ENCODE assay signal across 29 mouse cellular contexts in the genomic region with DNA sequence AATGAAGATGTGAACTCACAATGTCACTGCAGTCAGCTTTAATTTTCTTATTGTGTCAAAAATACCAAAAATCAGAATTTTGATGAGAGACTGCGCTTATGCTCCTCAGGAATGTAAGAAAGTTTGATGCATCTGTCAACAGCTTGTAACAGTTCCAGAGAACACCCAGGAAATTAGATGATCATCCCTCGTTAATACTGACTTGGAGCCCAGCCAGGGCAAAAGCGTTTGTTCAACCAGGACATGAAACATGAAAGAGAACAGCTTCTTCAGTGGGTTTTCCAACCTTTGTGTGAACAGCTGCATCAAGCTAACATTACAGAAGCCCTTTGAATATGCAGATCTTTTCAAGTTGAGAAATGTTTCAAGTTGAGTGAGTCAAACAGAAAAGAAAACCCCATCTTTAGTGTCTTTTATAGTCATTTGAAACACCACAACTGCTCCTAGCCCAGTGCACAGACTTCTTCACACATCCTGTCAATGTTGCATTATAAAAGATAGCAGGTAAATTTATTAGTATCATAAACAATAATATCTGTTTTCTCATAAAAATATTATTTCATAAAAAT.
DNase-seq lines count a peak whose midpoint lies in the region; ATAC-seq and TF ChIP-seq lines count a peak whose summit lies in the region.
"Had no signal": no experiment of that assay in that cellular context is flagged by ENCODE, and none has a peak within 500 bp of the region (broad histone marks: within the 10 kb centered on the region; RNA-seq: fewer than 3 reads in every experiment).

No protein-coding gene starts in this region.

- peak; percentile 58 for DNase-seq in forebrain, embryonic 14.5 days (ENCODE audit: low spot score)
- DNase-seq in forebrain, embryonic 10.5 days (ENCODE audit: extremely low spot score, low spot score), result no peak
- peak; percentile 47 for DNase-seq in lung, embryonic 14.5 days
- no peak for DNase-seq in lung, postnatal 25 days (ENCODE audit: low spot score)
- DNase-seq in right cerebral cortex, postnatal 14 days, result peak; percentile 5
- DNase-seq in right cerebral cortex, postnatal 25 days, result no peak
- DNase-seq: adrenal gland, adult 8-10 months; cerebellum, adult 18-20 months; cerebellum, postnatal 36 days; embryo, embryonic 11 days; gastrocnemius, postnatal 25 days; heart, adult 18-20 months; heart, postnatal 10 days; kidney, postnatal 25 days; liver, embryonic 13.5 days; thymus, adult 2 months; thymus, postnatal 4 days had no signal

- 18% methylated on average over 3 of the region's 3 CpGs for WGBS in forebrain, embryonic 14.5 days
- WGBS in forebrain, embryonic 10.5 days, result 78% methylated on average over 3 of the region's 3 CpGs
- WGBS in lung, embryonic 14.5 days, result 26% methylated on average over 3 of the region's 3 CpGs

- TF ChIP-seq CTCF in lung, embryonic 14.5 days (IDR thresholded peaks at IDR 0.05; ENCODE audit: low read depth), result no peak

- no peak overlapping the region for H3K27ac ChIP-seq in forebrain, embryonic 14.5 days (ENCODE audit: low read depth, low read length)
- no peak overlapping the region for H3K27ac ChIP-seq in forebrain, embryonic 10.5 days
- H3K27ac ChIP-seq in lung, embryonic 14.5 days (ENCODE audit: low read depth), result no peak overlapping the region
- H3K27ac ChIP-seq: embryonic facial prominence, embryonic 15.5 days; hindbrain, embryonic 10.5 days; layer of hippocampus, adult 2 months; limb, embryonic 13.5 days; liver, embryonic 13.5 days; midbrain, embryonic 12.5 days; neural tube, embryonic 12.5 days; stomach, postnatal 0 days had no signal

- 0 out of 2 replicates have a peak, but pooled peaks cover 4% of the 10 kb centered on the region for H3K4me1 ChIP-seq in forebrain, embryonic 14.5 days (ENCODE audit: control insufficient read depth, insufficient read depth, low read length)
- no peaks in the 10 kb centered on the region for H3K4me1 ChIP-seq in forebrain, embryonic 10.5 days
- no peaks in the 10 kb centered on the region for H3K4me1 ChIP-seq in lung, embryonic 14.5 days (ENCODE audit: insufficient read depth)
- H3K4me1 ChIP-seq: embryonic facial prominence, embryonic 15.5 days; heart, embryonic 12.5 days; hindbrain, embryonic 10.5 days; limb, embryonic 13.5 days; liver, embryonic 13.5 days; neural tube, embryonic 12.5 days had no signal

- no peak overlapping the region for H3K4me2 ChIP-seq in forebrain, embryonic 14.5 days (ENCODE audit: low read length)
- no peak overlapping the region for H3K4me2 ChIP-seq in lung, embryonic 14.5 days
- H3K4me2 ChIP-seq: embryonic facial prominence, embryonic 15.5 days; heart, embryonic 12.5 days; limb, embryonic 13.5 days; liver, embryonic 13.5 days; midbrain, embryonic 12.5 days; neural tube, embryonic 12.5 days had no signal

- peak; percentile 7; the same call in 1 of the 2 replicates for ATAC-seq in forebrain, embryonic 14.5 days
- ATAC-seq in lung, embryonic 14.5 days (ENCODE audit: insufficient read depth), result no peak
- no peak for ATAC-seq in erythroblast, adult 5-6 weeks (replicated peaks; ENCODE audit: low FRiP score, poor library complexity, severe bottlenecking)
- ATAC-seq: activated CD4-positive, CD25-positive, alpha-beta regulatory T cell, adult 4 months; intestine, postnatal 0 days had no signal

- no peaks in the 10 kb centered on the region for H3K9me3 ChIP-seq in forebrain, embryonic 14.5 days (replicated peaks; ENCODE audit: control insufficient read depth, low read length)
- no peaks in the 10 kb centered on the region for H3K9me3 ChIP-seq in forebrain, embryonic 10.5 days
- H3K9me3 ChIP-seq in lung, embryonic 14.5 days (ENCODE audit: low read depth, low read length), result no peaks in the 10 kb centered on the region
- H3K9me3 ChIP-seq: embryonic facial prominence, embryonic 15.5 days; G1E; heart, embryonic 12.5 days; hindbrain, embryonic 10.5 days; limb, embryonic 13.5 days; liver, embryonic 13.5 days; midbrain, embryonic 12.5 days; neural tube, embryonic 12.5 days had no signal

- no peaks in the 10 kb centered on the region for H3K27me3 ChIP-seq in forebrain, embryonic 14.5 days (replicated peaks; ENCODE audit: control insufficient read depth, insufficient read depth, low read length)
- H3K27me3 ChIP-seq in forebrain, embryonic 10.5 days (ENCODE audit: poor library complexity, severe bottlenecking), result no peaks in the 10 kb centered on the region
- no peaks in the 10 kb centered on the region for H3K27me3 ChIP-seq in lung, embryonic 14.5 days (ENCODE audit: insufficient read depth, low read length)
- H3K27me3 ChIP-seq: embryonic facial prominence, embryonic 15.5 days; heart, embryonic 12.5 days; limb, embryonic 13.5 days; liver, embryonic 13.5 days; midbrain, embryonic 12.5 days; neural tube, embryonic 12.5 days had no signal

- no peak overlapping the region for H3K9ac ChIP-seq in forebrain, embryonic 14.5 days (ENCODE audit: low read length)
- no peak overlapping the region for H3K9ac ChIP-seq in lung, embryonic 14.5 days
- H3K9ac ChIP-seq: embryonic facial prominence, embryonic 15.5 days; heart, embryonic 12.5 days; limb, embryonic 13.5 days; liver, embryonic 13.5 days; midbrain, embryonic 12.5 days; neural tube, embryonic 12.5 days had no signal

- H3K36me3 ChIP-seq in forebrain, embryonic 14.5 days (ENCODE audit: control insufficient read depth, insufficient read depth, low read length), result no peaks in the 10 kb centered on the region
- no peaks in the 10 kb centered on the region for H3K36me3 ChIP-seq in forebrain, embryonic 10.5 days (replicated peaks)
- H3K36me3 ChIP-seq in lung, embryonic 14.5 days (ENCODE audit: insufficient read depth), result no peaks in the 10 kb centered on the region
- H3K36me3 ChIP-seq: embryonic facial prominence, embryonic 15.5 days; G1E; heart, embryonic 12.5 days; hindbrain, embryonic 10.5 days; limb, embryonic 13.5 days; liver, embryonic 13.5 days; midbrain, embryonic 12.5 days; neural tube, embryonic 12.5 days had no signal

- no peak overlapping the region for H3K4me3 ChIP-seq in forebrain, embryonic 14.5 days (ENCODE audit: low read depth, low read length)
- H3K4me3 ChIP-seq in forebrain, embryonic 10.5 days, result no peak overlapping the region
- no peak overlapping the region for H3K4me3 ChIP-seq in lung, embryonic 14.5 days (ENCODE audit: low read depth, low read length)
- H3K4me3 ChIP-seq: embryonic facial prominence, embryonic 15.5 days; heart, embryonic 12.5 days; hindbrain, embryonic 10.5 days; layer of hippocampus, adult 2 months; limb, embryonic 13.5 days; liver, embryonic 13.5 days; midbrain, embryonic 12.5 days; neural tube, embryonic 12.5 days had no signal

Comparison
In these comparisons a context has a peak if more than half of its experiments do, and no peak if none do; other contexts are left out.
1. DNase-seq: peak in forebrain, embryonic 14.5 days (single experiment), lung, embryonic 14.5 days (single experiment) and right cerebral cortex, postnatal 14 days (single experiment); none in forebrain, embryonic 10.5 days (single experiment), lung, postnatal 25 days (single experiment) and right cerebral cortex, postnatal 25 days (single experiment).